Mouse (Mus musculus) gastrocnemius, adult 2 months (tissue): ENCODE measurements around the gene Ppp1cc. TPM values are rescaled to one million over a fixed set of nuclear protein-coding genes. Genes with fewer than 3 reads are reported as not detected.
"Not testable (repeated sequence)": the region's sequence is repeated elsewhere in the genome, so short reads cannot be mapped to it uniquely, and the experiment has no call there.

Experiments
- DNase-seq: peaks from one replicate; pipeline ENCODE4 v3.0.0; 2022
- H3K27ac ChIP-seq: fragments of 200-600 bp; 2 replicates; pipeline ENCODE4 v1.8.1; 2022; ENCODE audit warnings: mild to moderate bottlenecking
- H3K4me3 ChIP-seq: fragments of 200-600 bp; 2 replicates; pipeline ENCODE4 v1.8.1; 2022; ENCODE audit warnings: mild to moderate bottlenecking, moderate library complexity
- CTCF ChIP-seq: fragments of 200-600 bp; IDR thresholded peaks from 2 replicates; pipeline ENCODE4 v1.8.1; 2022; ENCODE audit warnings: antibody characterized with exemption, mild to moderate bottlenecking, moderate library complexity
- intact Hi-C: fragments of 180-260 bp; cut with DNase I; formaldehyde crosslinking; loops from one replicate; pipeline ENCODE4 v1.15.1; 2025
- total RNA-seq, 2 experiments: library from RNA; stranded (reverse); gene quantifications; 2 replicates each; pipeline ENCODE4 v1.2.3; 2021

The Ppp1cc gene
- total RNA-seq, 2 experiments from 2014 or later, result 154 to 155 TPM

GRCm38 (mm10) chr5:122158557-122159515, 758 bp downstream of the Ppp1cc start:
- peak; percentile 48 for DNase-seq
- Histone ChIP-seq H3K27ac (peak overlapping the region; percentile 95), H3K4me3 (peak overlapping the region; percentile 99)
- TF ChIP-seq CTCF, result no peak
- intact Hi-C loops, result no loop called here

GRCm38 (mm10) chr5:122163194-122163593, 5.1 kb downstream of the Ppp1cc start:
- TF ChIP-seq CTCF, result no peak
- H3K27ac ChIP-seq, result peak overlapping the region; percentile 89
- peak overlapping the region; percentile 47 for H3K4me3 ChIP-seq
- intact Hi-C loops, result no loop called here
- DNase-seq, result no peak

- Histone ChIP-seq H3K4me3 (peak overlapping the region; percentile 47), H3K27ac (peak overlapping the region; percentile 89)
- intact Hi-C loops, result no loop called here
- TF ChIP-seq CTCF, result no peak
- DNase-seq, result no peak
Measured at GRCm38 (mm10) chr5:122164011-122164410, 5.9 kb downstream of the Ppp1cc start.

- DNase-seq, result peak; percentile 68
- intact Hi-C loops, result no loop called here
- Histone ChIP-seq H3K4me3 (peak overlapping the region; percentile 60), H3K27ac (peak overlapping the region; percentile 89)
- TF ChIP-seq CTCF, result no peak
Measured at GRCm38 (mm10) chr5:122165233-122165915, 7.3 kb downstream of the Ppp1cc start.

GRCm38 (mm10) chr5:122166636-122167161, 8.6 kb downstream of the Ppp1cc start:
- peak; percentile 56 for DNase-seq
- Histone ChIP-seq H3K27ac (peak overlapping the region; percentile 89), H3K4me3 (peak overlapping the region; percentile 60)
- TF ChIP-seq CTCF, result no peak
- intact Hi-C loops, result no loop called here

- Histone ChIP-seq H3K27ac (peak overlapping the region; percentile 89), H3K4me3 (peak overlapping the region; percentile 60)
- intact Hi-C loops, result no loop called here
- TF ChIP-seq CTCF, result no peak
- no peak for DNase-seq
Measured at GRCm38 (mm10) chr5:122168344-122169069, 10.4 kb downstream of the Ppp1cc start.

GRCm38 (mm10) chr5:122171058-122171457, 13.0 kb downstream of the Ppp1cc start:
- H3K27ac ChIP-seq, result peak overlapping the region; percentile 75
- DNase-seq, result no peak
- TF ChIP-seq CTCF, result no peak
- intact Hi-C loops, result no loop called here
- H3K4me3 ChIP-seq, result no peak overlapping the region

GRCm38 (mm10) chr5:122175402-122175801, 17.3 kb downstream of the Ppp1cc start:
- DNase-seq, result no peak
- Histone ChIP-seq H3K27ac (0 out of 2 replicates have a peak overlapping the region, but pooled peaks have one; percentile 2), H3K4me3 (no peak overlapping the region)
- no peak for TF ChIP-seq CTCF
- intact Hi-C loops, result loop anchor here (5.0 kb wide), 1 partner anchor 87 kb away; the partner anchor contains the start of gene Tctn1

GRCm38 (mm10) chr5:122175961-122176360, 17.9 kb downstream of the Ppp1cc start:
- intact Hi-C loops, result loop anchor here (1.0 to 5.0 kb wide), 2 partner anchors 45 to 86 kb away; partner anchors contain the start of gene Tctn1
- no peak for DNase-seq
- Histone ChIP-seq H3K4me3 (no peak overlapping the region), H3K27ac (no peak overlapping the region)
- TF ChIP-seq CTCF, result no peak

GRCm38 (mm10) chr5:122176398-122176797, 18.3 kb downstream of the Ppp1cc start:
- no peak overlapping the region for H3K4me3 ChIP-seq
- intact Hi-C loops, result loop anchor here (1.0 to 5.0 kb wide), 2 partner anchors 45 to 86 kb away; partner anchors contain the start of gene Tctn1
- peak overlapping the region; percentile 12; the same call in 1 of the 2 replicates for H3K27ac ChIP-seq
- peak; percentile 79 for TF ChIP-seq CTCF
- peak; percentile 74 for DNase-seq

GRCm38 (mm10) chr5:122179665-122180064, 21.6 kb downstream of the Ppp1cc start:
- TF ChIP-seq CTCF, result no peak
- intact Hi-C loops, result loop anchor here (5.0 kb wide), 1 partner anchor 83 kb away; the partner anchor contains the start of gene Tctn1
- DNase-seq, result no peak
- Histone ChIP-seq H3K4me3 (no peak overlapping the region), H3K27ac (no peak overlapping the region)

- no peak for TF ChIP-seq CTCF
- no peak overlapping the region for H3K27ac ChIP-seq
- DNase-seq, result no peak
- H3K4me3 ChIP-seq, result no peak overlapping the region
- intact Hi-C loops, result no loop called here
Measured at GRCm38 (mm10) chr5:122184283-122184806, 26.3 kb downstream of the Ppp1cc start.

GRCm38 (mm10) chr5:122184858-122185257, 26.8 kb downstream of the Ppp1cc start:
- H3K4me3 ChIP-seq, DNase-seq, intact Hi-C loops, H3K27ac ChIP-seq: not testable (repeated sequence)
